Mouse (Mus musculus): ENCODE measurements around the gene Gpcpd1.

GRCm38 (mm10) chr2:132573280-132573679 is 14.2 kb downstream of the Gpcpd1 start:
- TF ChIP-seq CTCF (IDR thresholded peaks at IDR 0.05; ENCODE audit: control insufficient read depth, insufficient read depth, low read length) = no peak
- TF ChIP-seq POLR2A (IDR thresholded peaks at IDR 0.05; ENCODE audit: borderline replicate concordance, control insufficient read depth, low read depth, low read length) = no peak

All from bone marrow, adult 2 months (tissue).